Mouse (Mus musculus): ENCODE data around the gene Insig2. TPM values are rescaled to one million over a fixed set of nuclear protein-coding genes. Genes with fewer than 3 reads are reported as not detected.

Gene Insig2
- polyA plus RNA-seq, 1 experiment, result 52.9 TPM

Other genes starting within 250 kb of the Insig2 start
- gene Ccdc93, start 98.5 kb upstream of the Insig2 start, polyA plus RNA-seq (2012; rRNA removed), result 17.4 and 18.2 TPM in 2 replicates
- gene Htr5b, start 195.9 kb upstream of the Insig2 start, polyA plus RNA-seq (2012; rRNA removed), result 1.9 and 2.2 TPM in 2 replicates
- gene Ddx18, start 235.4 kb upstream of the Insig2 start, polyA plus RNA-seq (2012; rRNA removed), result 32.5 and 39.2 TPM in 2 replicates

Data from frontal cortex, adult 2 months (tissue).